Mouse (Mus musculus) heart, embryonic 15.5 days (tissue): ENCODE measurements around the gene Nod2. TPM values are rescaled to one million over a fixed set of nuclear protein-coding genes. Genes with fewer than 3 reads are reported as not detected.
A peak's percentile ranks its signal among the peaks of the same experiment; 100 is the strongest.
"Not testable (repeated sequence)": the region's sequence is repeated elsewhere in the genome, so short reads cannot be mapped to it uniquely, and the experiment has no call there.

Experiments used
- ATAC-seq: fragments of 200-750 bp; cut with Nextera tagmentation; replicated peaks from 2 replicates; pipeline ENCODE4 v1.8.0; 2017; ENCODE audit warnings: low read depth, moderate TSS enrichment; ENCODE audit not compliant: insufficient number of reproducible peaks, insufficient read depth, low FRiP score
- H3K27ac ChIP-seq: fragments of 300-500 bp; sonication (generic); 2 replicates; pipeline ENCODE4 v1.5.1; 2015; ENCODE audit warnings: mild to moderate bottlenecking, inconsistent platforms
- H3K27me3 ChIP-seq: fragments of 300-500 bp; sonication (generic); 2 replicates; pipeline ENCODE4 v1.6.1; 2015; ENCODE audit warnings: inconsistent platforms
- H3K36me3 ChIP-seq: fragments of 300-500 bp; sonication (generic); 2 replicates; pipeline ENCODE4 v1.6.1; 2015; ENCODE audit warnings: mild to moderate bottlenecking, inconsistent platforms
- H3K4me1 ChIP-seq: fragments of 300-500 bp; sonication (generic); replicated peaks from 2 replicates; pipeline ENCODE4 v1.6.1; 2015; ENCODE audit warnings: inconsistent platforms
- H3K4me2 ChIP-seq: fragments of 300-500 bp; sonication (generic); 2 replicates; pipeline ENCODE4 v1.6.1; 2015; ENCODE audit warnings: inconsistent platforms, mild to moderate bottlenecking, moderate library complexity
- H3K4me3 ChIP-seq: fragments of 300-500 bp; sonication (generic); 2 replicates; pipeline ENCODE4 v1.5.1; 2015; ENCODE audit warnings: mild to moderate bottlenecking, inconsistent platforms
- H3K9ac ChIP-seq: fragments of 300-500 bp; sonication (generic); 2 replicates; pipeline ENCODE4 v1.6.1; 2015; ENCODE audit warnings: mild to moderate bottlenecking, inconsistent platforms
- H3K9me3 ChIP-seq: fragments of 300-500 bp; sonication (generic); replicated peaks from 2 replicates; pipeline ENCODE4 v1.6.1; 2016; ENCODE audit warnings: inconsistent platforms
- WGBS: fragments of 180-500 bp; shearing (Covaris S2); methylation state at CpG from one replicate; pipeline ENCODE4 v1.1.7; 2015; ENCODE audit warnings: mixed read lengths; 5-methylcytosine and 5-hydroxymethylcytosine counted together
- polyA plus RNA-seq: library from polyadenylated mRNA; unstranded; fragments of >200 nt; fragmentation: Nextera tagmentation; extraction: Ambion mirVana; gene quantifications from 2 replicates; pipeline ENCODE4 v1.2.1, GENCODE M21; 2015

Nod2 gene
- polyA plus RNA-seq, 1 experiment from 2014 or later, result 0.06 TPM

GRCm38 (mm10) chr8:88633343-88633765 is 13.8 kb upstream of the Nod2 start:
- Histone ChIP-seq H3K9ac (no peak overlapping the region), H3K36me3 (no peaks in the 10 kb centered on the region), H3K4me3 (no peak overlapping the region), H3K9me3 (no peaks in the 10 kb centered on the region), H3K27me3 (peaks cover 10% of the 10 kb centered on the region), H3K4me2 (no peak overlapping the region), H3K27ac (peak overlapping the region; percentile 43; the same call in 1 of the 2 replicates), H3K4me1 (0 out of 2 replicates have a peak, but pooled peaks cover 4% of the 10 kb centered on the region)
- peak; percentile 59; the same call in 1 of the 2 replicates for ATAC-seq
- whole genome bisulfite sequencing, result 66% methylated on average over 7 of the region's 7 CpGs

GRCm38 (mm10) chr8:88635474-88636397 is 11.4 kb upstream of the Nod2 start, which contains the start of gene Snx20:
TSS of gene Snx20 (minus strand) at chr8:88636128.
- Histone ChIP-seq H3K27ac (0 out of 2 replicates have a peak within 1 kb of the TSS, but pooled peaks have one; percentile 23), H3K9ac (no peak within 1 kb of the TSS), H3K4me2 (peak within 1 kb of the TSS; percentile 10; the same call in 1 of the 2 replicates), H3K9me3 (no peaks in the 10 kb centered on the region), H3K36me3 (no peaks in the 10 kb centered on the region), H3K4me1 (0 out of 2 replicates have a peak, but pooled peaks cover 4% of the 10 kb centered on the region), H3K27me3 (no peaks in the 10 kb centered on the region), H3K4me3 (peak within 1 kb of the TSS; percentile 33)
- no peak for ATAC-seq
- WGBS, result 69% methylated on average over 14 of the region's 14 CpGs

- no peaks in the 10 kb centered on the region for H3K27me3 ChIP-seq
- no peak for ATAC-seq
- no peaks in the 10 kb centered on the region for H3K36me3 ChIP-seq
- 0 out of 2 replicates have a peak, but pooled peaks cover 4% of the 10 kb centered on the region for H3K4me1 ChIP-seq
- no peak overlapping the region for H3K27ac ChIP-seq
- no peak overlapping the region for H3K9ac ChIP-seq
- WGBS, result 63% methylated on average over 9 of the region's 9 CpGs
- H3K4me3 ChIP-seq, result no peak overlapping the region
- H3K4me2 ChIP-seq, result no peak overlapping the region
- H3K9me3 ChIP-seq, result no peaks in the 10 kb centered on the region
These were observed 9.8 kb upstream of the Nod2 start for GRCm38 (mm10) chr8:88637092-88638000.

- Histone ChIP-seq H3K27me3 (no peaks in the 10 kb centered on the region), H3K4me1 (no peaks in the 10 kb centered on the region), H3K27ac (no peak overlapping the region), H3K4me3 (no peak overlapping the region), H3K9me3 (no peaks in the 10 kb centered on the region), H3K36me3 (no peaks in the 10 kb centered on the region), H3K9ac (no peak overlapping the region), H3K4me2 (no peak overlapping the region)
- ATAC-seq, result no peak
- 88% methylated on average over 3 of the region's 3 CpGs for WGBS
These were observed 8.2 kb upstream of the Nod2 start for GRCm38 (mm10) chr8:88638908-88639307.

- 76% methylated on average over 5 of the region's 5 CpGs for WGBS
- peaks cover 5% of the 10 kb centered on the region for H3K27me3 ChIP-seq
- H3K27ac ChIP-seq, result no peak overlapping the region
- no peak overlapping the region for H3K9ac ChIP-seq
- no peaks in the 10 kb centered on the region for H3K36me3 ChIP-seq
- H3K4me1 ChIP-seq, result peaks cover 12% of the 10 kb centered on the region
- H3K4me2 ChIP-seq, result no peak overlapping the region
- no peaks in the 10 kb centered on the region for H3K9me3 ChIP-seq
- ATAC-seq, result no peak
- no peak overlapping the region for H3K4me3 ChIP-seq
These were observed 4.2 kb upstream of the Nod2 start for GRCm38 (mm10) chr8:88642734-88643564.

- Histone ChIP-seq H3K36me3 (no peaks in the 10 kb centered on the region), H3K27ac (no peak overlapping the region), H3K4me2 (no peak overlapping the region), H3K9me3 (no peaks in the 10 kb centered on the region), H3K27me3 (peaks cover 21% of the 10 kb centered on the region), H3K4me3 (no peak overlapping the region), H3K4me1 (peaks cover 12% of the 10 kb centered on the region), H3K9ac (no peak overlapping the region)
- ATAC-seq, result no peak
These were observed 1.2 kb downstream of the Nod2 start for GRCm38 (mm10) chr8:88648322-88648721.

- no peak overlapping the region for H3K9ac ChIP-seq
- no peaks in the 10 kb centered on the region for H3K9me3 ChIP-seq
- H3K4me3 ChIP-seq, result no peak overlapping the region
- H3K27me3 ChIP-seq, result peaks cover 21% of the 10 kb centered on the region
- peaks cover 12% of the 10 kb centered on the region for H3K4me1 ChIP-seq
- no peak overlapping the region for H3K4me2 ChIP-seq
- H3K36me3 ChIP-seq, result no peaks in the 10 kb centered on the region
- no peak for ATAC-seq
- WGBS, result 69% methylated on average over 6 of the region's 6 CpGs
- H3K27ac ChIP-seq, result no peak overlapping the region
These were observed 3.0 kb downstream of the Nod2 start for GRCm38 (mm10) chr8:88650016-88650708.

- H3K27ac ChIP-seq, H3K36me3 ChIP-seq, H3K9me3 ChIP-seq, ATAC-seq, H3K4me3 ChIP-seq, H3K4me2 ChIP-seq, H3K9ac ChIP-seq: not testable (repeated sequence)
- peaks cover 21% of the 10 kb centered on the region for H3K27me3 ChIP-seq
- 52% methylated on average over 4 of the region's 4 CpGs for WGBS
- peaks cover 12% of the 10 kb centered on the region for H3K4me1 ChIP-seq
These were observed 4.0 kb downstream of the Nod2 start for GRCm38 (mm10) chr8:88651122-88651521.

GRCm38 (mm10) chr8:88655334-88655733 is 8.2 kb downstream of the Nod2 start:
- no peak overlapping the region for H3K9ac ChIP-seq
- H3K4me3 ChIP-seq, result no peak overlapping the region
- no peaks in the 10 kb centered on the region for H3K9me3 ChIP-seq
- no peak overlapping the region for H3K4me2 ChIP-seq
- H3K4me1 ChIP-seq, result no peaks in the 10 kb centered on the region
- H3K27ac ChIP-seq, result no peak overlapping the region
- H3K36me3 ChIP-seq, result no peaks in the 10 kb centered on the region
- 0 out of 2 replicates have a peak, but pooled peaks cover 5% of the 10 kb centered on the region for H3K27me3 ChIP-seq
- no peak for ATAC-seq

- Histone ChIP-seq H3K27me3 (peaks cover 5% of the 10 kb centered on the region; the same call in 1 of the 2 replicates), H3K4me3 (no peak overlapping the region), H3K9ac (no peak overlapping the region), H3K27ac (no peak overlapping the region), H3K4me1 (0 out of 2 replicates have a peak, but pooled peaks cover 4% of the 10 kb centered on the region), H3K4me2 (no peak overlapping the region), H3K9me3 (no peaks in the 10 kb centered on the region), H3K36me3 (no peaks in the 10 kb centered on the region)
- 84% methylated on average over 3 of the region's 3 CpGs for WGBS
- no peak for ATAC-seq
These were observed 12.8 kb downstream of the Nod2 start for GRCm38 (mm10) chr8:88659873-88660272.
